Mouse (Mus musculus): ENCODE results near the gene Necab3. TPM values are rescaled to one million over a fixed set of nuclear protein-coding genes. Genes with fewer than 3 reads are reported as not detected.
A peak's percentile ranks its signal among the peaks of the same experiment; 100 is the strongest.

The Necab3 gene
- polyA plus RNA-seq, 1 experiment from 2014 or later: 5.2 TPM

DNA sequence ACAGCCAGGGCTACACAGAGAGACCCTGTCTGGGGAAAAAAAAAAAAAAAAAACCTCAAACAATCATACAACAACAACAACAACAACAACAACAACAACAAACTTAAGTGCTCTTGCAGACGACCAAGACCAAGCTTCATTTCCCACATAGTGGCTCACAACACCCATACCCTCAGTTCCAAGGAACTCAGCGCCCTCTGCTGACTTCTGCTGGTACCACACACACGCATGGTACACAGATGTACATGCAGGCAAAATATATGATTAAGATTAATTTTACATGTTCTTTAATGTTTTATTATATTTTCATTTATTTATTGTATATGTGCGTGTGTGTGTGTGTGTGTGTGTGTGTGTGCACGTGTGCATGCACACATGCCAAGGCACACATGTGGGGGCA, 27.7 kb upstream of the Necab3 start:
- 75% methylated on average over 5 of the region's 5 CpGs for WGBS
- H3K9me3 ChIP-seq (replicated peaks): no peaks in the 10 kb centered on the region; the same call in 1 of the 2 replicates
- peaks cover 4% of the 10 kb centered on the region; the same call in 1 of the 2 replicates for H3K36me3 ChIP-seq
- H3K4me3 ChIP-seq: no peak overlapping the region
- peak; percentile 32 for DNase-seq (ENCODE audit: low spot score)
- H3K4me1 ChIP-seq: peaks cover 11% of the 10 kb centered on the region; the same call in 1 of the 2 replicates
- no peak overlapping the region for H3K27ac ChIP-seq (replicated peaks)
- no peaks in the 10 kb centered on the region for H3K27me3 ChIP-seq (ENCODE audit: low read depth, poor library complexity, severe bottlenecking)

DNA sequence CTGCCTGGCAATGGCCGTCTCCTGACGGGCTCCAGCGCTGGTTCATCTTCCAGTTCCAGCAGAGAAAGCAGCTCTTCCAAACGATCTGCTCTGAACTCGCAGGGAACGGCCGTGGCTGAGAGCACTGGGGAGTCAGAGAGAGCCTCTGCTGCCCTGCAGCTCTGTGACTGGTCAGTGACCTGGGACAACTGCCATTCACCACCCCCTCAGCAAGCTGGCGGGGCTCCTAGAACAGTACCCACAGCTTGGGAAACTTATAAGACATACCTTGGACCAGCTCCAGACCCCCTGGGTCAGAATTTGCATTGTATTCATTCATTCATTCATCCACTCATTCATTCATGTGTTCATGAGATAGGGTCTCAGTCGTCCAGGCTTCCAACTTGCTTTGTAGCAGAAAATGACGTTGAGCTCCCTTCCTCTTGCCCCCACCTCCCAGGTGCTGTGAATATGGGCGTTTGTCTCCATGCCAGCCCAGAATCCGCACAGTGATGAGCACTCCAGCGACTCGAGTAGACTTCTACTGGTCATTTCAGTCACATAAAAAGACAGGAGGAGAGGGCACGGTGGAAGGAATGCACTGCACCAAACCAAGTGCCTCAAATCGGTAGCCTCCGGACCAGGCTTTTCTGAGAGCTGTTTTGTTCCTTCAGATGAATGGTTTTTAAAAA, 26.4 kb upstream of the Necab3 start:
- H3K9me3 ChIP-seq (replicated peaks): no peaks in the 10 kb centered on the region; the same call in 1 of the 2 replicates
- no peaks in the 10 kb centered on the region for H3K27me3 ChIP-seq (ENCODE audit: low read depth, poor library complexity, severe bottlenecking)
- no peak overlapping the region for H3K4me3 ChIP-seq
- no peak overlapping the region; the same call in 1 of the 2 replicates for H3K27ac ChIP-seq (replicated peaks)
- 74% methylated on average over 17 of the region's 17 CpGs for WGBS
- peaks cover 15% of the 10 kb centered on the region; the same call in 1 of the 2 replicates for H3K4me1 ChIP-seq
- H3K36me3 ChIP-seq: peaks cover 4% of the 10 kb centered on the region; the same call in 1 of the 2 replicates
- DNase-seq (ENCODE audit: low spot score): no peak

DNA sequence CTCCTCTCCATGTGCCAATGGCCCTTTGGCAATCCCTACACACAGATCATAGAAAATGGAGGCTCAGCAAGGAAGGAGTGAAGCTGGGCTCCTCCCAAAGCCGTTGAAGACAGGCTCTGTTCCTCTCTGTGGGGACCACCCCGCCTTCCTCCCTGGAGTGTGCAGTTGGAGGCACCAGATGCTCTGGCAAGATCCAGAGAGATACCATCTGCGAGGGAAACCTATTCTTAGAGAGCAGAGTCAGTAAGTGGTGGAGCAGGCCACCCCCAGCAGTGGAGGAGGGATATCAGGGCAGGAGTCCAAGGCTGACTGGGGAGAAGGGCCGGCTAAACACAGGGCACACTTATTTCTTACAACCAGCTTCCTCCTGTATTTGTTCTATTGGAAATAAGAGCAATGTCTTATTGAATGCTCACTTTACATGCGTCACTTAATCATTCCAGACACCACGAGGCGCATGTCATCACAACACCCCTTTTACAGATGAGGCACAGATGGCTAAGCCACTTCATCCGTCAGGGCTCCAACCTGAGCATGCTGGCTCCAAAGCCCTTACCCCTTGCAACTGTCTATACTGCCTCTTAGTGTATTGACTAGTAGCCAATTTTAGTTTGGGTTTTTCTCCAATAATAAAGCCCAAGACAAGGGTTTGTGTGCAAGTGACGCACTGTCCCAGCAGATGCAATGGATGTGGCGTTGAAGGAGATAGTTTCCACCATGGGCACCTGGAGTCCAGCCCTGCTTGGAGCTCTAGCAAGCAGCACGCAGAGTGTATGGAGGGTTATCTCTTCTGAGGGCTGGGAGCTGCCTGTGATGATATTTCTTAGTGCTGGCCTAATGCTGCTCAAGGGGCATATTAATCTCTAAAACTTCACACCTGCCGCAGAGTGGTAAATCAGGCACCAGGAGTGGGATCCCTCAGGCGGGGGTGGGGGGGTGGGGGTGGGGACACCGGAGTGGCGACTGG, 25.5 kb upstream of the Necab3 start:
- Histone ChIP-seq H3K27ac (replicated peaks) (no peak overlapping the region; the same call in 1 of the 2 replicates), H3K27me3 (ENCODE audit: low read depth, poor library complexity, severe bottlenecking) (no peaks in the 10 kb centered on the region), H3K36me3 (peaks cover 4% of the 10 kb centered on the region; the same call in 1 of the 2 replicates), H3K9me3 (replicated peaks) (no peaks in the 10 kb centered on the region; the same call in 1 of the 2 replicates), H3K4me3 (no peak overlapping the region), H3K4me1 (peaks cover 15% of the 10 kb centered on the region; the same call in 1 of the 2 replicates)
- DNase-seq (ENCODE audit: low spot score): no peak
- 74% methylated on average over 15 of the region's 15 CpGs for WGBS

DNA sequence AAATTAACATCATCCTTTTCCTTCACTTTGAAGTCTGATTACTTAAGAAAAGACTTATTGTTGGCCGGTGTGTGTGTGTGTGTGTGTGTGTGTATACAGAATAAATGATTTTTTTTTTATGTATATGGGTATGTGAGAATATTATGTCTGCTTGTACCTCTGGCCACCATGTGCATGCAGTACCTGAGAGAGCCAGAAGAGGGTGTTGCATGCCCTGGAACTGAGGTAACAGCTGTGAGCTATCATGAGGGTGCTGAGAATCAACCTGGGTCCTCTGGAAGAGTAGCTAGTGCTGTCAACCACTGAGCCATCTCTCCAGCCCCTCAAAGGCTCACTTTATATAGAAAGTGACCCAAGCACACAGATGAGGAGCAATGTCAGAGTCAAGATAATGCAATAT, 22.7 kb upstream of the Necab3 start:
- WGBS: 90% methylated on average over 1 of the region's 1 CpGs
- Histone ChIP-seq H3K36me3 (peaks cover under 1% of the 10 kb centered on the region; the same call in 1 of the 2 replicates), H3K4me1 (peaks cover 33% of the 10 kb centered on the region), H3K27me3 (ENCODE audit: low read depth, poor library complexity, severe bottlenecking) (no peaks in the 10 kb centered on the region), H3K4me3 (no peak overlapping the region), H3K27ac (replicated peaks) (no peak overlapping the region), H3K9me3 (replicated peaks) (no peaks in the 10 kb centered on the region; the same call in 1 of the 2 replicates)
- DNase-seq (ENCODE audit: low spot score): no peak

DNA sequence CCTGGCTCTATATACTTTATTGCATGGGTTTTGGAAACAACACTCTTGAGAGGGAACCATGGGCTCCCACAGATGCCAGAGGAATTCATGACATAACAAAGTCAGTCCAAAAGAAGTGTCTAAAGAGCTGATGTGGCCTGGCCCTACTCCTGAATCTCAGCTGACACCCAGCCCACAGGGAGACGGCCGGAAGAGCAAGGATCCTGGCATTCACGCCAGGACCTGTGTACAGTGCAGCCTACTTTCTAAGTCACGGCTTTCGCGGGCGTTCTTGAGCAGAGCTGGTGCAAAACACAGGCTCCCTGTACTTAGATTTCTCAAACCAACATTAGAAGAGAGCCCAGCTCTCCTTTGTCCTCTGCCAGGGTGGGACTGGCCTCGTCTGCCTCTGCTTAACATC, 21.9 kb upstream of the Necab3 start:
- no peaks in the 10 kb centered on the region for H3K9me3 ChIP-seq (replicated peaks)
- peak overlapping the region; percentile 57 for H3K27ac ChIP-seq (replicated peaks)
- peaks cover 38% of the 10 kb centered on the region for H3K4me1 ChIP-seq
- no peaks in the 10 kb centered on the region for H3K27me3 ChIP-seq (ENCODE audit: low read depth, poor library complexity, severe bottlenecking)
- WGBS: 88% methylated on average over 8 of the region's 8 CpGs
- no peak overlapping the region for H3K4me3 ChIP-seq
- H3K36me3 ChIP-seq: no peaks in the 10 kb centered on the region
- DNase-seq (ENCODE audit: low spot score): no peak

DNA sequence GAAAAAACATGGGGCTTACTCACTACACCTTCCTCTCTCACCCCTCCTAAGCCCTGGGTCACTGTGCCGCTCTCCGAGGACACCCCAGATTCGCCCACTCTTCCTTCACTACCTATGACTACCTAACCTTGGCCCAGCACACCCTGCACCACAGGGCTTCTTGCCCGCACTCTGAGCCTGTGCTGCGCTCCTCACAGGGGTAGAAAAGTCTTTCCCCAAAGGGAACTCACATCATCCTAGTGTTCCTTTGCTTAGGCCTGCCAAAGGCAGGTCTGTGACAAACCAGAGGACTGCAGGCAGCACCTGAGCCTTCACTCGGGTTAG, 19.0 kb upstream of the Necab3 start:
- peak overlapping the region; percentile 25; the same call in 1 of the 2 replicates for H3K4me3 ChIP-seq
- H3K36me3 ChIP-seq: no peaks in the 10 kb centered on the region
- H3K27ac ChIP-seq (replicated peaks): peak overlapping the region; percentile 85
- no peak for DNase-seq (ENCODE audit: low spot score)
- peaks cover 31% of the 10 kb centered on the region for H3K4me1 ChIP-seq
- WGBS: 62% methylated on average over 6 of the region's 6 CpGs
- H3K9me3 ChIP-seq (replicated peaks): no peaks in the 10 kb centered on the region
- no peaks in the 10 kb centered on the region for H3K27me3 ChIP-seq (ENCODE audit: low read depth, poor library complexity, severe bottlenecking)

DNA sequence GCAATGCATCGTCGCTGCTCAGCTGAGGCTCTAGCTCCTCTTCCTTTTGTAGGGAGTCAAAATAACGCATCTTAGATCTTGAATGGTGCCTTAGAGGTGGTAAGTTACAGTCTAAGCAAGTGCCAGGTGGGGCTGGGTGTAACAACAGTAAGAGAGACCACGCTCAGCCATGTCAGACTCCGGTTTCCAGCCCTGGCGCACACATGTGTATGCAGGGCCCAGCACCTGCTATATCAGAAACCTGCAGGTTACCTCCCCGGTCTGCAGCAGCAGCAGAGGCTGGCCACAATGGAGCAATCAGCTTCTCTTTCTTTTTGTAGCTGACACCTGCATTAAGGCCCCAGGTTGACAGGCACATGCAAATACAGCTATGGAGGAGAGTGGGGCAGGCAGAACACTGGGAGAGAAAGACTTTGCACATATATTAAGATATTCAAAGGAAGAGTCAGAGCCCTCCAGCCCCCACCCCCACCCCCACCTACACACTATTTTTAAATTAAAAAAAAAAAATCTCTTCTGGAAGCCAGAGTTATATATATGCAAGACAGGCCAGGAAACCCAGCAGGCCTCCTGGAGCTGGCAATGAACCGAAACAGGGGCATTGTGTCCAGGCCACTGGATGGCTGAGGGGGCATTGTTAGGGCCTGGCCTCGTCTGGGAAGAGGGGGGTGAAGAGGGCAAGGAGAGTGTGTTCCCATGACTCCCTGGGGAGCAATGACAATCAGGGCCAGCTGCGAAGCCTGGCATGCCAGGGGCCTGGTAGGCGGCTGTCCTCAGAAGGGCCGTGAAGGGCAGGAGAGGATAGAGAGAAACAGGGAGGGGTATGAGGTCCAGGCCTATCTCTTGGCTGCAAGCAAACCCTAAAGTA, 18.4 kb upstream of the Necab3 start:
- DNase-seq (ENCODE audit: low spot score): peak; percentile 77
- H3K4me3 ChIP-seq: peak overlapping the region; percentile 25; the same call in 1 of the 2 replicates
- H3K36me3 ChIP-seq: no peaks in the 10 kb centered on the region
- 0 out of 2 replicates have a peak, but pooled peaks cover 5% of the 10 kb centered on the region for H3K27me3 ChIP-seq (ENCODE audit: low read depth, poor library complexity, severe bottlenecking)
- peak overlapping the region; percentile 85 for H3K27ac ChIP-seq (replicated peaks)
- 32% methylated on average over 12 of the region's 12 CpGs for WGBS
- H3K9me3 ChIP-seq (replicated peaks): no peaks in the 10 kb centered on the region
- peaks cover 31% of the 10 kb centered on the region for H3K4me1 ChIP-seq

DNA sequence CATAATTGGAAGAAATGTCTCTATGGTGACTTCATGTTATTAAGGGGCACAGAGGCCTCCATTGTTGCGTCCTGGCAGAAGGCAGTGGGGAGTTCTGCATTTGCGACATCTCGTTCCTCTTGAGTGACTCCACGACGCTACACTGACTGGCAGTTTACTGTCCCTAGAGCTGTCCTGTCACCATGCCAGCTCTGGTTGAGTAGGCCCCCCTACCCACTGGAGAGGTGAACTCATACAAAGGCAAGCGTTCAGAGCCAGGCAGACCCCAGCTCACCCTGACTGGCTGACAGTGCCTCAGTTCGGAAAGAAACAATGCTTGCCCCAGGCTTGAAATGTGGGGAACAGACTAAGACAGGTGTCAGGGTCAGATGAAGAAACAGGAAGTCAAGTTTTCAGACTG, 15.6 kb upstream of the Necab3 start:
- H3K36me3 ChIP-seq: no peaks in the 10 kb centered on the region
- H3K27ac ChIP-seq (replicated peaks): no peak overlapping the region; the same call in 1 of the 2 replicates
- no peaks in the 10 kb centered on the region for H3K9me3 ChIP-seq (replicated peaks)
- no peak for DNase-seq (ENCODE audit: low spot score)
- 0 out of 2 replicates have a peak, but pooled peaks cover 7% of the 10 kb centered on the region for H3K27me3 ChIP-seq (ENCODE audit: low read depth, poor library complexity, severe bottlenecking)
- H3K4me1 ChIP-seq: peaks cover 44% of the 10 kb centered on the region
- no peak overlapping the region for H3K4me3 ChIP-seq
- 72% methylated on average over 7 of the region's 7 CpGs for WGBS

DNA sequence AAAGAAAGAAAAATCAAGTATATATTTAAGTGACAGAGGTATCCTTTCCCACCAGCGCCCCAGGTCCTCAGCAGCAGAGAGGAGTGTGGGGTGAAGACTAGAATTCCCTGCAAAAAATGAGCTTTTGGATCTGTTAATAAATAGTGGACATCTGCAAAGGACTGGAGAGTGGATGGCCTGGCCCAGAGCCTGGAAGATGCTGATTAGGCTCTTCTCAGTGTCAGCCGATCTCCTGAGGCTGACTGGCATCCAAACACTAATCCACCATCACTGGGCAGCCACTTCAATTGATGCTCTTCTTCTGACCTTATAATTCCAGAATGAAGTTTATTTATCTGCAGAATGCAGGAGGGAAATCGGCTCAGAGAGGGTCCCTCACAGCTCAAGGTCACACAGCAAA, 14.3 kb upstream of the Necab3 start:
- Histone ChIP-seq H3K4me1 (peaks cover 53% of the 10 kb centered on the region), H3K4me3 (no peak overlapping the region), H3K27me3 (ENCODE audit: low read depth, poor library complexity, severe bottlenecking) (0 out of 2 replicates have a peak, but pooled peaks cover 7% of the 10 kb centered on the region), H3K9me3 (replicated peaks) (no peaks in the 10 kb centered on the region), H3K36me3 (peaks cover 1% of the 10 kb centered on the region; the same call in 1 of the 2 replicates), H3K27ac (replicated peaks) (no peak overlapping the region)
- DNase-seq (ENCODE audit: low spot score): no peak
- 85% methylated on average over 3 of the region's 3 CpGs for WGBS

DNA sequence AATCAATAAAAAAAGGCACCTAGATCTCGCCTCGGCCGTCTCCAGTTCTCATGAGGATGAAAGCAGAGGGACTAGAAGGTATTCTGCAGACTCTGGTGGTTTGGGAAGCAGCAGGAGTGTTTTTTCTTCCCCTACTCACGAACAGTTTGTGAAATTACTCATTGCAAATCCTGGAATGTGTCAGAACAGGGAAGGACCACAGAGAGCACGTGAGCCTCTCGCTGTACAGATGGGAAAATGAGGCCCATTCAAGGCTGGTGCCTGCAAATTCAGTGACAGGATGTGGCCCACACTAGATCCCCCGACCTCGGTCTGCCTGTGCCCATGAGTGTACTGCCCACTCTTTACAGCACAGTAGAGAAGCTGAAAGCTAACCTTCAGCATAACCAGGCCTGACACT, 13.3 kb upstream of the Necab3 start:
- no peak overlapping the region for H3K4me3 ChIP-seq
- WGBS: 89% methylated on average over 8 of the region's 8 CpGs
- DNase-seq (ENCODE audit: low spot score): no peak
- H3K4me1 ChIP-seq: peaks cover 53% of the 10 kb centered on the region
- 0 out of 2 replicates have a peak, but pooled peaks cover 7% of the 10 kb centered on the region for H3K27me3 ChIP-seq (ENCODE audit: low read depth, poor library complexity, severe bottlenecking)
- no peak overlapping the region for H3K27ac ChIP-seq (replicated peaks)
- H3K36me3 ChIP-seq: peaks cover 10% of the 10 kb centered on the region; the same call in 1 of the 2 replicates
- H3K9me3 ChIP-seq (replicated peaks): no peaks in the 10 kb centered on the region

DNA sequence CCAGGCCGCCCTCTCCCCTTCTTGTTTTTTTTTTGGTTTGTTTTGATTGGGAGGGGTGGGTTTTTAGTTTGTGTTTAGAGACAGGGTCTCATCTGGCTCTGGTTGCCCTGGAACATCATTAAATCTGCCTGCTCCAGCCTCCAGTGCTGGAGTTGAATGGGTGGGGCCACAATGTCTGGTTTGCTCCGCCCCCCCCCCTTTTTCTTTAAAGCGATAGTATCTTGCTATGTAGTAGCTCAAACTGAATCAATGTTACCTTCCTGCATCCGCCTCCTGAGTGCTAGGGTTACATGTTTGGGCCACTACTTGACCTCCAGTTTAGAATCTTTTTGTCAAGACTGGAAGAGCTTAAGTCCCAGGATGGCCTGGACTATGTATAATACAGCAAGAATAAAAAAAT, 12.6 kb upstream of the Necab3 start:
- H3K4me1 ChIP-seq: peaks cover 53% of the 10 kb centered on the region
- WGBS: 82% methylated on average over 4 of the region's 4 CpGs
- H3K9me3 ChIP-seq (replicated peaks): no peaks in the 10 kb centered on the region
- peak overlapping the region; percentile 98; the same call in 1 of the 2 replicates for H3K27ac ChIP-seq (replicated peaks)
- 0 out of 2 replicates have a peak overlapping the region, but pooled peaks have one; percentile 1 for H3K4me3 ChIP-seq
- DNase-seq (ENCODE audit: low spot score): no peak
- 0 out of 2 replicates have a peak, but pooled peaks cover 7% of the 10 kb centered on the region for H3K27me3 ChIP-seq (ENCODE audit: low read depth, poor library complexity, severe bottlenecking)
- H3K36me3 ChIP-seq: peaks cover 12% of the 10 kb centered on the region; the same call in 1 of the 2 replicates
